Mouse (Mus musculus) neutrophil, adult 5-6 weeks (primary cell): ENCODE data around the gene Pced1b. TPM values are rescaled to one million over a fixed set of nuclear protein-coding genes. Genes with fewer than 3 reads are reported as not detected.
"Not testable (repeated sequence)": the region's sequence is repeated elsewhere in the genome, so short reads cannot be mapped to it uniquely, and the experiment has no call there.

Experiments used
- ATAC-seq: fragments of 151-379, 151-347 bp; 2 replicates; pipeline ENCODE4 v1.8.0; 2017; ENCODE audit warnings: mild to moderate bottlenecking, moderate TSS enrichment; ENCODE audit not compliant: insufficient number of reproducible peaks, poor library complexity, low FRiP score, severe bottlenecking; ENCODE audit errors: extremely low read depth
- total RNA-seq: library from RNA; stranded (forward); fragments of 200-1000 nt; gene quantifications from 2 replicates; pipeline ENCODE4 v1.2.3, GENCODE M21; 2017

Pced1b gene
- total RNA-seq, 1 experiment from 2014 or later: 21.4 TPM

DNA sequence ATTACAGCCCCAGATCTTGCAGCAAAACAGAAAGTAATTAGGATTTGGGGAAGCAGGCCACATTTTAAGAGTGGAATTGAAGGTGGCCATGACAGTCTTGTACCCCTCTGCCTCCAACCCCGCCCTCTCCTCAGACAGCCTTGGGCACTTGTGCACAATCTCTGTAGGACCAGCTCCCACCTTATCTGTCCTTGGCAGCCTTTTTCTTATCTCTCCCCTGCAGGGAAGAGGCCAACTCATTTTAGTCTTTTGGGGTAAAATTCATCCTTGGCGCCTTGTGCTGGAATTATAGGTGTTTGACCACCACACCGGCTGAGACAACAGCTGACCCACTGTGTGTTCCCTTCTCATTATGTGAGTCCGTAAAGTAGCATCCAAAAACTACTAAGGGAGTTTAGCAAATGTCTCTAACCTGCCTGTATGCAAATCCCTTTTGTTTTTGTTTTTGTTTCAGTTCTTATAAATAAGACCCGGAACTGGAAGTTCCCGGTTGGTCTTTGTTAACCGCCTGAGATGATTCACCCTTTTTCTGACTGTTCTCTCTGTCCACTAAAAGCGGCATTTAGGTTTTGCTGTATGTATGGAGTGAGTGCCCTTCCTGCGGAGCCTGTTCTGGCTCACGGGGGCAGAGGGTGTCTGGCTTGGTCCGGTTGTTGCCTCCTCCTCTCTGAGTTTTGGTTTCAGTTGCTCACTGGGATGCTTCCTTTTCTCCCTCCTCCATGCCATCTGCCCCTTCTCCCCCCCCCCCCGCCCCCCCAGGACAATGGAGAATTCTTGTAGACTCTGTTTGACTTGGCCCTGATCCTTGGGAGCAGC, 132.8 kb downstream of the Pced1b start:
- ATAC-seq: no peak

DNA sequence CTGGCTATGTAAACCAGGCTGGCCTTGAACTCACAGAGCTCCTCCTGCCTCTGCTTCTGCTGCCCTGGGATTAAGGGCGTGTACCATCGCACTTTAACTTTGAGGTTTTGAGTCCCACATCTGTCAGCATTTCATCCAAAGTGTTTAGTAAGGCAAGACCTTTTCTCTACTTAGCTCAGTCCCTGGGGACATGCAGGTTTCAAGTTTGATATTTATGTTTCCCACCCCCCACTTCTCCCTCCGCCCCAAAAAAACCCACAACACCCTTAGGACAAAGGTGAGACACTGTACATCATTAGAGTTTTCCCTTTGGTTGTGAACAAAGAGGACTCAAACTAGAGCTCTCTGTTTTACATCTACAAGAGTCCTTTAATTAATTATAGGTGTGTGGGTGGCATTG, 135.7 kb downstream of the Pced1b start:
- no peak for ATAC-seq

DNA sequence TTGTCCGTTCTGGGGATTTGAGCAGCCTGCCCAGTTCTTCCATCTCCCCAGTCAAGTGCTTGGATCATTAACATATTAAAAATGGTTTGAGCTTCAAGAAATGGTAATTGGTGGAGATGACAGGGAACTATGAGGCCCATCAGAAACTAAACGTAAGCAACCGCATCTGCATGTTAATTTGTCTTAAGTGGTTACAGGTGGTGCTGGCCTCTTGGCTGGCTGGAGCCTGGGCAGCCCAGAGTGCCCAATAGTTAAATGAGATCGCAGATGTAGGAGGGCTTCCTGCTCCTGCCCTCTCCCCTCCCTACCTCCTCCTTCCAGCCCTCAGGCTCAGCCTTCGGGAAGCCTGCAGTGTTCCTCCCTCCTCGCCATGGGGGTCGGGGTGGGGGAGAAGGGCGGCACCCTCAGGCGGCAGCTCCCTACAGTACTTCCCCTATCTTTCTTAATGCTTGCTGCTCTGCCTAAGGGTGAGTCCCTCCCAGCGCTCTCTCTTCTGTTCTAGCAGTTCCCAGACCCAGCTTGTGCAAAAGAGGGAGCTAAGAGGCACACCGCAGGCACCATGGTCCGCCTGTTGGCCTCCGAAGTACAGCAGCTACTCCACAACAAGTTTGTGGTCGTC, 136.7 kb downstream of the Pced1b start:
- no peak for ATAC-seq

DNA sequence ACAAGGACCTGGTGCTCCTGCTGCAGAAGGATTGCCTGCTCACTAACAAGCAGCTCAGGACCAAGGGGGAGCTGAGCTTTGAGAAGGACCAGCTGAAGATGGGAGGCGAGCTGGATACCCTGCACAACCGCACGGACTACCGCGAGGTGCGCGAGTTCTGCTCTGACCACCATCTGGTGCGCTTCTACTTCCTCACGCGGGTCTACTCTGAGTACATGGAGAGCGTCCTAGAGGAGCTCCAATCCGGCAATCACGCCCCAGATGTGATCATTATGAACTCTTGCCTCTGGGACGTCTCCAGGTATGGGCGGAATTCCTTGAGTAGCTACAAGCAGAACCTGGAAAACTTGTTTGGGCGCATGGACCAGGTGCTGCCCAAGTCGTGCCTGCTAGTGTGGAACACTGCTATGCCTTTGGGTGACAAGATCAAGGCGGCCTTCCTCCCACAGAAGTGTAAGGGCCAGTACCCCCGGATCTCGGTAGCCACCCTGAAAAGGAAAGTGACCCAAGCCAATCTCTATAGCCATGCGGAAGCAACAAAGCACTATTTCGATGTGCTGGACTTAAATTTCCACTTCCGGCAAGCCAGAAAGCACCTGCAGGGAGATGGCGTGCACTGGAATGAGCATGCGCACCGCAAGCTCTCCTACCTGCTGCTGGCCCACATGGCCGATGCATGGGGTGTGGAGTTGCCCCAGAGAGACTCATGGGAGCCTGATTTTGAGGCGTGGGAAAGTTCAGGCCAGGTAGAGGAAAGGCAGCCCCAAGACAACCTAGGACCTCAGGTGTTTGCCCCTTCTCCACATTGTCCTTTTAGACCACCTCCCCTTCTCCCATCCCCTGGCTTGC, 137.5 kb downstream of the Pced1b start:
- ATAC-seq: no peak

DNA sequence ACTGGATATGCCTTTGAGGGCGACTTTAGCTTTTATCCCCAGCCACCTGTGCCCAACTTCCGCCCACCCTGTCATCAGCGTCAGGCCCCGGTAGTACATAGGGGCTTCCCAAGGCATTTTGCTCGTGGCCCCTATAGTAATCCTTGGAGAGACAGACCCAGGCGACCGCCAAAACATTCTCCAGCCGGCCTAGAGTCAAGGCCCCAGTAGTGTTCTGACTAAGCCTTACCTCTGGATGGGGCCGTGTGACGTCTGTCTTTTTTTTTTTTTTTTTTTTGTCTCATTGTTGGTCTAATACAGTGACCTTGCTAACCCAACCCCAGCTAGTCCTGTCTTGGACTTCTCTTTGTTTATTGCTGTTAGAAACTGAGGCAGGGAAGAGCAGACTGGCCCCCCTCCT, 138.3 kb downstream of the Pced1b start:
- not testable (repeated sequence) for ATAC-seq

DNA sequence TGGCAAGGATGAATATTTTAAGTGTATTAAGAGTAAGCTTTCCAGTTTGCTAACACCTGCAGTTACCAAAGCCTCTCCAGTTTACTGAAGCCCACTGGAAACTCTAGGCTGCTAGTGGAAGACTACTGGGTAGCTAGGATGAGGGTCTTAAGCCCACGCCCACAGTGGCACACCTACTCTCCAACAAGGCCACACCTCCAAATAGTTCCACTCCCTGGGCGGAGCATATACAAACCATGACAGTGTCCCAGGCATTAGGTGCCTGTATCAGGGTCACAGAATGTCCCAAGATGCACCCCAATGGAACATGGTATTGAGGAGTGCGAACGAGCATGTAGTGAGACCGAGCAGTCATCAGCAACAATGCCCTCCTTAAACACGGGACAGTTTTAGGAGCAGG, 140.9 kb downstream of the Pced1b start:
- ATAC-seq: no peak

DNA sequence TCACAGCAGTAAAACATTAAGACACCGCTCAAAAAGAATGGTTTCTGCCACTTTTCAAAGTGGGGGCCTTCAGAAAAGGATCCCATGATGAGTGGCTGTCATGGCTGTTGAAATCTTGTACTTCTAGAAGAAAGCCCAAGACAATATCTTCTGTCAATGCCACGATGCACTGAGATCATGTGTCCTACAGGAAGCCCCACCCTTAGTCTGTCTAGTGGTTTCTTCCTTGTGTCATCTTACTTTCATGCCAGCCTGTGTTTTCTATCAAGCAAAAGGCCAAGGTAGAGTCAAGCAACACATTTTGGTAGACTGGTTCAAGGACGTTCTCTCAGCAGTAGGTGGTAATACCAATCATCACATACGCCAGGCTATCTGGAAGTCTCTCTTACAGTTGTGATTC, 142.7 kb downstream of the Pced1b start:
- peak; percentile 19; the same call in 1 of the 2 replicates for ATAC-seq

DNA sequence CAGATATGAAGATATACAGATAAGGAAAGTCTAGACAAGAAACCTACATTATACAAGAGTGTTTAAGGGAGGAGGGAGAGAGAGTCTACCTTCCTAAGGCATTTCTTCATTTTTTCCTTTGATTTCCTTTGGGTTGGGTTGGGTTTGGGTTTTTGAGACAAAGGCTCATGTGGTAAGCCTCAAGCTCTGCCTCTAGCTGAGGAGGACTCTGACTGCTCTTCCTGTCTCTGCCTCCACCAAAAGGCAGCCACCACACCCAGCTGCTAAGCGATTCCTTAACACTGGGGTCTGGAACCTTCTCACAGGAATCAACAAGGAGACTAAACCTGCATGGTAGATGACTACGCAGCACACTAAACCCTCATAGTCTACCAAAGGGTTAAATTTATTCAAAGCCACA, 143.9 kb downstream of the Pced1b start:
- no peak for ATAC-seq

DNA sequence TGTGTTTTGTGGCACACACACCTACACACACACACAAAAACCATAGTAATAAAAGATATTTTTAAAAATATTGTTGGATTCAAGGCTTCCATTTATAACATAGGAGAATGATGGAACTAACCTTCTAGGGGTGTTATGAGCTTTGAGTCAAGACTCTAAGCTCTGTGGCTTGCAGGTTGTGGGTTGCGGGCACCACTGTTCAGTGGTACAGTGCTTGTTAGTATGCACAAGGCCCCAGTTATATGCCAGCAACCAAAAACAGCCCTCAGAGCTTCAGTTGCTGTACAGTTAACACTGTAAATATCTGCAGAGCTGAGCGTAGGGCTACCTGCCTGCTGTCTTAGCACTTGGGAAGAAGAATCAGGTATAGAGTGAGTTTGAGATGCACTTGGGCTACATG, 144.5 kb downstream of the Pced1b start:
- ATAC-seq: no peak

DNA sequence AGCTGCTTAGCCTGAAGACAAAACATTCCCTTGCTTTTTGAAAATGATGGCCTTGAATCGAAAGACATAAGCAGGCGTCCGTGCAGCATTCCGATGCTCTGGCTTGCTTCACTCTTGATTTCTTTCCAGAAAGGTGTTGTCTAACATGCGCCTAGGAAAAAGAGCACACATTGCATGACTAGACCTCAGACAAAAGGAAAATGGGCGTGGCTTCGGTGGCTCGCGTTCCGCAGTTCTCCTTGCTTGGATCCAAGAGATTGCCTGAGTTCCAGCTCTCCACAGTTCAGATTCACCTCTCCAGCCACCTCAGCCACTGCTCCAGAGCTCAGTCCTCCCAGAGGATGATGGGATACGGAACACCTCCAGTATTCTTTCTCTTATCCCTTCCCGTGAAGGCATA, 147.7 kb downstream of the Pced1b start:
- ATAC-seq: no peak

DNA sequence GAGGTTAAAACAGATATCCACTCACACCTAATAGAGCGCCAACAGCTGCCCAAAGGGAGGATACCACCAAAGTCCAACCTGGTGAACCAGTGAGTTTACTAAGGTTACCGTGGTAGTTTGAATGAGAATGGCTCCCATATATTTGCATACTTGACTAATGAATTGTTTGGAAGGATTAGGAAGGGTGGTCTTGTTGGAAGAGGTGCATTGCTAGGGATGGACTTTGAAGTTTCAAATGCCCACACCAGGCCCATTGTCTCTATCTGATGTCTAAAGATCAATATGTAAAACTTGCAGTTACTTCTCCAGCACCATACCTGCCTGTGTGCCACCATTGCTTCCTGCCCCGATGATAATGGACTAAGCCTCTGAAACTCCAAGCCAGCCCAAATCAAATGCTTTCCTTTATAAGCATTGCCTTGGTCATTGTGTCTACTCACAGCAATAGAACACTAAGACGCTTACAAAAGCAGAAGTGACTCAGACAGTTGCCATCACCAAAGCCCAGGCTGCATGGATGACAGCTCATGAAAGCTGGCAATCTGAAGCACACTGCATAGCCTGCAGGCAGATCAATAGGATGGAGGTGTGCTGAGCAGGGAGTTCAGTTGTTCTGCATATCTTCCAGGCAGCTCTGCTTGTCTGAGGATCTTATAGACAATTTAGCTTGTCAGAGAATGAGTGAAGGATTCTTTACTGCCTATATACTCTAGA, 149.8 kb downstream of the Pced1b start:
- ATAC-seq: no peak

DNA sequence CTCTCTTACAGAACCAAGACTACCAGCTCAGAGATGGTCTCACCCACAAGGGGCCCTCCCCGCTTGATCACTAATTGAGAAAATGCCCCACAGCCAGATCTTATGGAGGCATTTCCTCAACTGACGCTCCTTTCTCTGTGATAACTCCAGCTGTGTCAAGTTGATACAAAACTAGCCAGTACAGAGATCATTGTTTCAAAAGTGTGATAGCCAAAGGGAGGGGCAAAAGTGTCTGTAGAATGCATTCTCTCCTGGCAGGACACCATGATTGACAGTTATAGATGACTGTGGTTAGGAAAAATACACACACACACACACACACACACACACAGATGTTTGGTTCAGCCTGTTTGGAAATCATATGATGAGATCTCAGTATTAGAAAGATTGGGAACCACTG, 150.9 kb downstream of the Pced1b start:
- no peak for ATAC-seq

DNA sequence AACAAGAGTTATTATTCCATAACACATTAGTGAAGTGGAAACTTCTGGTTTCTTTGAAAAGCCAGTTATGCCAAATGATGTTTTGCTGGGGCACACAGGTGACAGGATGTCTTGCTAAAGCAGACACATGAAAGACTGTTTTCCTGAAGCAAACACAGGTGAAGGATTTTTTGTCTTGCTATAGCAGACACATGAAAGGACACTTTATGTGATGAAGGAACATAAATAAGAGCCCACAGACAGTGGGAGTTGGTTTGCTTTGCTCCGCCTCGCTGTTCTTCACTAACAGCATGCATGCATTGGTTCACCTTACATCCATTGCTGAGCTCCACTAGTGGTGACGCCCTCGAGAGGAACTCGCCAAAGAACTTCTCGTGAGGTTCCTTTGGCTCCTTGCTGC, 154.0 kb downstream of the Pced1b start:
- ATAC-seq: no peak

DNA sequence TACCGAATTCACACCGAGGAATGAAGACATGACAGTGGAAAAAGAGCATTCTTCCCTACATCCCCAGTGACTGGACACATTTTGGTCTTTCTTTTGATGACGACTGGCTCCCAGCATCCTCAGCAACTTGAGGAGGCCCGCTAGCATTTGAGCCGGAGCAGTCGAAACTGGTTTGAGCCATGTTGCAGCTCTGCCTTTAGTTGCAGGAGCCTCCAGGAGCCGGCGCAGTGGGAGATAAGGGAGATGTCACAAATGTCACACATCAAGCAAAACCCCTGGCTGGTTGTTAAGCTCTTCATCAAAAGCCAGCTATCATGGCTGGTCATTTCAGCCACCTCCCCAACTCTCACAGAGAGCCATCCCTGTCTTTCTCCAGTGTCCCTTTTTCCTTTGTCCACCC, 157.6 kb downstream of the Pced1b start:
- ATAC-seq: no peak

DNA sequence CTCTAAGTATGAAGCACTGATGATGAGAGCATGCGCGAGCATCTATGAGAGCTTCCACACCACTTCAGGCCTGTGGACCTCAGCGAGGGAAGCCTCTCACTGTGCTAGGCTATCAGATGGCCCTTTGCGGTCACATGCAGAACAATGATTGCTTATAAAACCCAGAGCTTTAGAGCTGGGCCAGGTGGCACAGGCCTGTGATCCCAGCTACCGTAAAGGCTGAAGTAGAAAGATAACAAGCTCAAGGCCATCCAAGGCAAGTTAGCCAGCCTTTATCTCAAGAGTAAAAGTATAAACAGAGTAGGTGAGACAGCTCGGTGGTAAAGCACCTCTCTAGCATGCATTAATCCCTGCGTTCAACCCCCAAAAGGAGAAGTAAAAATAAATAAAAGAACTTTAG, 158.1 kb downstream of the Pced1b start:
- ATAC-seq: no peak

DNA sequence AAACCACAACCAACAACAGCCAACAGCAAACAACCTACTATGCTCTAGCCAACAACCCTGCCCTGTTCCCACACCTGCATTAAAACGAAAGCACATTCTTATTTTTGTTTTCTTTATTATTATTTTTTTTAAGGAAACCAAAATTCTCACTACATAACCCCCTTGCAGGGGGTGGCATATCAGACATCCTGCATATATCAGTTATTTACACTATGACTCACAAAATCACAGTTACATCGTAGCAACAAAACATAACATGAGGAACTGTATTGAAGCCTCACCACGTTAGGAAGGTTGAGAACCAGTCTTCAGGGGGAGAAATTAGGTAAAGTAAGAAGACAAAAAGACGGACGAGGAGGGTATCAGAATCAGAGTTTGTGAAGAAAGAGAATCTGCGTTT, 159.2 kb downstream of the Pced1b start:
- ATAC-seq: no peak

DNA sequence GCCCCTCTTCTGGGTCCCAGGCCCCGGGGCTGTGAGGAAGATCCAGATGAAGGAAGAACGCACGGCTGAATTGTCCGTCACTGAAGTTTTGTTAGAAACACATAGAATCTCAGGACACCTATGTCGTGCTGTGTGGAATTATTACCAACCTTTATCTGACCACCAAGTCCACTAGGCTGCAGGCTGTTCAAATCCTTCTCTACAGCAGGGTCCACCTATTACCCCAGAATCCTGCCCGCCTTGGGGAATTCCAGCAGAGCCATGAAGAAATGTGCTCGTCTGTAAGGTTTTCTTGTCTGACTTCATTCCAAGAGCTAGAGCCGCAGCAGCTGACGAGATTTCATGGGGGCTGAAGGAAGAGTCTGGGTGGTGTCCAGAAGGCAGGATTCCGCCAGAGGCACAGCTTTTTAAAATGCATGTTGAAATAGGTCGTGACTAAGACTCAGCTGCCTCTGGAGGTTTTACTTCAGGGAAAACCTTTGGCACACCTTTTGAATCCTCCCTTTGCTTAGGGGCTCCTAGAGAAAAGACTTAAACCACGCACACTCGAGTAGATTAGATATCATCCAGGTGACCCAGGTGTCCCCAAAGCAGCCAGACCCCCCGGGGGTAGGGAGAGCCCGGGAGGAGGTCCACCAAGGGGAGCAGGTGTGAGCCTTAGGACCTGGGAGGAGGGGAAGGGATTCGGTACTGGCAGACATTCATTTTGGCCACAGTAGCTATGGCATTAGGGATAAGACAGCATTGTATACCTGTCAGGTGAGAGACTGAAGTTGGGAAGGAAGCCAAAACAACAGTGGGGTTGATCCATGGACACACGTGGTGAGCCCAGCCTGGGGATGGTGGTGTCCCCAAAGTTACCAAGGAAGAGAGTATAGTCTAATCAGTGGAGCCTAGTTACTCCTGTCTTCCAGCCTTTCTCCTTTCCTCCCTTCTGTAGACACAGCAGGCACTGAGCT, 160.9 kb downstream of the Pced1b start:
- ATAC-seq: no peak

DNA sequence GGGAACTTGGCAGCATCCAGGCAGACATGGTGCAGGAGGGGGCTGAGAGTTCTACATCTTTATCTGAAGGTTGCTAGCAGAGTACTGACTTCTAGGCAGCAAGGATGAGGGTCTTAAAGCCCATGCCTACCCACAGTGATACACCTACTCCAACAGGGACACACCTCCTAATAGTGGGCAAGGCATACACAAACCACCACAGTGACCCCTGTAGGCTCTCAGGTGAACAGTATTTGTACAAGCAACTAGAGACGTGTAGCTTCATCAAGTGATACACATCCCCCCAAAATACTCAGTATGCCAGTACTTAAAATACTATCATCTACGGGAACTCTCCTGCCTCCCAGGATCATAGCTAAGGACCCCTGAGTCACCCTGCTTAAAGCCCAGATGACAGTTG, 164.2 kb downstream of the Pced1b start:
- no peak for ATAC-seq
